Mouse (Mus musculus) limb, embryonic 14.5 days (tissue): ENCODE data around the gene Zswim4. TPM values are rescaled to one million over a fixed set of nuclear protein-coding genes. Genes with fewer than 3 reads are reported as not detected.
A peak's percentile ranks its signal among the peaks of the same experiment; 100 is the strongest.

ENCODE experiments used
- ATAC-seq: fragments of 200-750 bp; cut with Nextera tagmentation; 2 replicates; pipeline ENCODE4 v1.8.0; 2017; ENCODE audit warnings: low read depth, moderate number of reproducible peaks, moderate TSS enrichment; ENCODE audit not compliant: low FRiP score
- DNase-seq: peaks from one replicate; pipeline ENCODE4 v3.0.0-alpha.2; 2015; ENCODE audit warnings: low spot score
- H3K27ac ChIP-seq: fragments of 300-500 bp; sonication (generic); replicated peaks from 2 replicates; pipeline ENCODE4 v1.5.1; 2014; ENCODE audit warnings: low read depth, mild to moderate bottlenecking, low read length, moderate library complexity, mixed read lengths
- H3K27me3 ChIP-seq: fragments of 300-500 bp; sonication (generic); 2 replicates; pipeline ENCODE4 v1.6.1; 2014; ENCODE audit warnings: low read length, mixed read lengths; ENCODE audit not compliant: control insufficient read depth, insufficient read depth
- H3K36me3 ChIP-seq: fragments of 300-500 bp; sonication (generic); 2 replicates; pipeline ENCODE4 v1.6.1; 2014; ENCODE audit warnings: mild to moderate bottlenecking, low read length, moderate library complexity, mixed read lengths; ENCODE audit not compliant: control insufficient read depth, insufficient read depth
- H3K4me1 ChIP-seq: fragments of 300-500 bp; sonication (generic); 2 replicates; pipeline ENCODE4 v1.6.1; 2014; ENCODE audit warnings: antibody characterized with exemption, low read length, mixed read lengths; ENCODE audit not compliant: control insufficient read depth, insufficient read depth
- H3K4me2 ChIP-seq: fragments of 300-500 bp; sonication (generic); replicated peaks from 2 replicates; pipeline ENCODE4 v1.6.1; 2014; ENCODE audit warnings: low read depth, mild to moderate bottlenecking, low read length, moderate library complexity; ENCODE audit not compliant: severe bottlenecking
- H3K4me3 ChIP-seq: fragments of 300-500 bp; sonication (generic); replicated peaks from 2 replicates; pipeline ENCODE4 v1.5.1; 2014; ENCODE audit warnings: low read length
- H3K9ac ChIP-seq: fragments of 300-500 bp; sonication (generic); 2 replicates; pipeline ENCODE4 v1.6.1; 2014; ENCODE audit warnings: mild to moderate bottlenecking, low read depth, low read length, moderate library complexity; ENCODE audit not compliant: severe bottlenecking
- H3K9me3 ChIP-seq: fragments of 300-500 bp; sonication (generic); 2 replicates; pipeline ENCODE4 v1.6.1; 2016; ENCODE audit warnings: low read length; ENCODE audit not compliant: control insufficient read depth
- POLR2A ChIP-seq: fragments of 200-500 bp; IDR thresholded peaks from 2 replicates; pipeline ENCODE4 v1.8.0; 2012; ENCODE audit warnings: inconsistent platforms, mild to moderate bottlenecking, moderate library complexity, borderline replicate concordance; ENCODE audit not compliant: insufficient read depth, insufficient read length; ENCODE audit errors: extremely low read depth
- WGBS: fragments of 180-500 bp; shearing (Covaris S2); extraction: QIAGEN DNeasy Blood & Tissue Kit; methylation state at CpG from one replicate; pipeline ENCODE4 v1.1.7; 2014; 5-methylcytosine and 5-hydroxymethylcytosine counted together
- polyA plus RNA-seq, 2 experiments: library from polyadenylated mRNA; depleted of rRNA in 1 of 2; stranded (reverse) in 1 of 2; unstranded in 1 of 2; fragments of >200 nt; fragmentation: Nextera tagmentation in 1 of 2; extraction: Ambion mirVana in 1 of 2; gene quantifications; 2 replicates each; pipeline versions ENCODE4 v1.2.1 to v1.2.3; 2012 to 2014

Zswim4 gene
- polyA plus RNA-seq, 2 experiments, result 13.9 to 23.8 TPM

GRCm38 (mm10) chr8:84190191-84190867 lies 46.5 kb downstream of the Zswim4 start:
- H3K27ac ChIP-seq, result no peak overlapping the region
- H3K4me1 ChIP-seq, result peaks cover 19% of the 10 kb centered on the region
- H3K9ac ChIP-seq, result no peak overlapping the region
- no peaks in the 10 kb centered on the region for H3K27me3 ChIP-seq
- WGBS, result 89% methylated on average over 7 of the region's 7 CpGs
- DNase-seq (no peak), ATAC-seq (no peak)
- no peak overlapping the region for H3K4me3 ChIP-seq
- H3K4me2 ChIP-seq, result no peak overlapping the region
- no peak for TF ChIP-seq POLR2A
- H3K9me3 ChIP-seq, result no peaks in the 10 kb centered on the region
- no peaks in the 10 kb centered on the region for H3K36me3 ChIP-seq

GRCm38 (mm10) chr8:84189603-84190002 lies 47.3 kb downstream of the Zswim4 start:
- no peak overlapping the region for H3K27ac ChIP-seq
- no peaks in the 10 kb centered on the region for H3K9me3 ChIP-seq
- TF ChIP-seq POLR2A, result no peak
- WGBS, result 49% methylated on average over 4 of the region's 4 CpGs
- no peak overlapping the region for H3K4me2 ChIP-seq
- DNase-seq, result no peak
- H3K9ac ChIP-seq, result no peak overlapping the region
- H3K4me3 ChIP-seq, result no peak overlapping the region
- no peak for ATAC-seq
- no peaks in the 10 kb centered on the region for H3K27me3 ChIP-seq
- no peaks in the 10 kb centered on the region for H3K36me3 ChIP-seq
- H3K4me1 ChIP-seq, result peaks cover 21% of the 10 kb centered on the region

- Histone ChIP-seq H3K4me2 (no peak overlapping the region), H3K9me3 (no peaks in the 10 kb centered on the region), H3K9ac (no peak overlapping the region), H3K27ac (no peak overlapping the region), H3K27me3 (no peaks in the 10 kb centered on the region), H3K4me1 (peaks cover 26% of the 10 kb centered on the region), H3K4me3 (no peak overlapping the region), H3K36me3 (no peaks in the 10 kb centered on the region)
- TF ChIP-seq POLR2A, result no peak
- DNase-seq (no peak), ATAC-seq (no peak)
- WGBS, result 85% methylated on average over 10 of the region's 10 CpGs
Observed at GRCm38 (mm10) chr8:84188671-84189070, 48.2 kb downstream of the Zswim4 start.

- no peak for ATAC-seq
- WGBS, result 4% methylated on average over 21 of the region's 21 CpGs
- Histone ChIP-seq H3K9ac (peak overlapping the region; percentile 46), H3K4me1 (peaks cover 24% of the 10 kb centered on the region), H3K9me3 (no peaks in the 10 kb centered on the region), H3K4me3 (peak overlapping the region; percentile 35), H3K4me2 (peak overlapping the region; percentile 73), H3K27ac (no peak overlapping the region), H3K36me3 (no peaks in the 10 kb centered on the region), H3K27me3 (no peaks in the 10 kb centered on the region)
- TF ChIP-seq POLR2A, result no peak
- peak; percentile 36 for DNase-seq
Observed at GRCm38 (mm10) chr8:84187065-84187755, 49.6 kb downstream of the Zswim4 start.

GRCm38 (mm10) chr8:84186547-84186946 lies 50.3 kb downstream of the Zswim4 start:
- 0% methylated on average over 12 of the region's 12 CpGs for WGBS
- H3K4me2 ChIP-seq, result peak overlapping the region; percentile 73
- no peak overlapping the region for H3K27ac ChIP-seq
- no peaks in the 10 kb centered on the region for H3K9me3 ChIP-seq
- peak; percentile 48 for ATAC-seq
- H3K36me3 ChIP-seq, result no peaks in the 10 kb centered on the region
- peaks cover 20% of the 10 kb centered on the region for H3K4me1 ChIP-seq
- TF ChIP-seq POLR2A, result no peak
- peak overlapping the region; percentile 35 for H3K4me3 ChIP-seq
- H3K9ac ChIP-seq, result peak overlapping the region; percentile 46
- H3K27me3 ChIP-seq, result no peaks in the 10 kb centered on the region
- DNase-seq, result peak; percentile 83
